Mouse (Mus musculus) gastrocnemius, postnatal 36 days (tissue): ENCODE measurements around the gene Dnajc30. TPM values are rescaled to one million over a fixed set of nuclear protein-coding genes. Genes with fewer than 3 reads are reported as not detected.

Experiments
- DNase-seq, 2 experiments: peaks; one replicate each; pipeline ENCODE4 v3.0.0; 2022
- intact Hi-C: fragments of 180-260 bp; cut with DNase I; formaldehyde crosslinking; loops from one replicate; pipeline ENCODE4 v1.15.1; 2025
- long read RNA-seq, 2 experiments: library from polyadenylated mRNA; stranded (forward); transcript quantifications; one replicate each; pipeline ENCODE4 v2.0.0; 2021
- total RNA-seq, 2 experiments: library from RNA; stranded (reverse); gene quantifications; 2 replicates each; pipeline ENCODE4 v1.2.3; 2021

Dnajc30 gene
- total RNA-seq: 10 to 100 TPM; 25.4 to 27.3 TPM
- long read RNA-seq, experiment 1, transcript Dnajc30-201 (1 exons, 1,661 nt): major isoform, 36 of 36 reads
- long read RNA-seq, experiment 1, partial matches to known transcripts: 0 of 36 reads
- long read RNA-seq, experiment 1, other reads (novel, unspliced or antisense): 0 of 36 reads
- long read RNA-seq, experiment 2, transcript Dnajc30-201 (1 exons, 1,661 nt): major isoform, 40 of 41 reads
- long read RNA-seq, experiment 2, partial matches to known transcripts: 0 of 41 reads
- long read RNA-seq, experiment 2, other reads (novel, unspliced or antisense): 1 of 41 reads

GRCm38 (mm10) chr5:135063629-135064381, at the start of gene Dnajc30:
Dnajc30 (plus strand) TSS chr5:135064202.
- intact Hi-C loops: no loop called here
- DNase-seq: peak; percentile 93 to 94

GRCm38 (mm10) chr5:135015497-135015896, 48.5 kb upstream of the Dnajc30 start:
- peak; percentile 80 to 87 for DNase-seq

GRCm38 (mm10) chr5:135016224-135016759, 47.7 kb upstream of the Dnajc30 start:
- no peak for DNase-seq
- intact Hi-C loops: loop anchor here (5.0 to 10.0 kb wide), 2 partner anchors 86 to 269 kb away; no protein-coding TSS in a partner anchor

More at GRCm38 (mm10) chr5:135015497-135015896, 48.5 kb upstream of the Dnajc30 start:
- intact Hi-C loops: loop anchor here (5.0 to 10.0 kb wide), 2 partner anchors 87 to 269 kb away; no protein-coding TSS in a partner anchor

- no peak for DNase-seq
- intact Hi-C loops: loop anchor here (5.0 kb wide), 1 partner anchor 50 kb away; no protein-coding TSS in a partner anchor
Observed at GRCm38 (mm10) chr5:135021814-135022213, 42.2 kb upstream of the Dnajc30 start.

- intact Hi-C loops: loop anchor here (5.0 kb wide), 1 partner anchor 49 kb away; no protein-coding TSS in a partner anchor
- DNase-seq: peak; percentile 79 to 83
Observed at GRCm38 (mm10) chr5:135023344-135024173, 40.4 kb upstream of the Dnajc30 start, which contains the start of gene Stx1a. Stx1a (plus strand) TSS chr5:135023482.

GRCm38 (mm10) chr5:135024665-135025224, 39.3 kb upstream of the Dnajc30 start:
- intact Hi-C loops: loop anchor here (5.0 kb wide), 1 partner anchor 48 kb away; no protein-coding TSS in a partner anchor
- DNase-seq: no peak

GRCm38 (mm10) chr5:135025899-135026298, 38.1 kb upstream of the Dnajc30 start:
- intact Hi-C loops: no loop called here
- DNase-seq: no peak

- peak in 1 of 2 experiments; percentile 49 for DNase-seq
Observed at GRCm38 (mm10) chr5:135029007-135029854, 34.8 kb upstream of the Dnajc30 start.

GRCm38 (mm10) chr5:135032581-135032980, 31.4 kb upstream of the Dnajc30 start:
- DNase-seq: no peak

More at GRCm38 (mm10) chr5:135029007-135029854, 34.8 kb upstream of the Dnajc30 start:
- intact Hi-C loops: no loop called here

GRCm38 (mm10) chr5:135034593-135034992, 29.4 kb upstream of the Dnajc30 start:
- intact Hi-C loops: no loop called here

More at GRCm38 (mm10) chr5:135032581-135032980, 31.4 kb upstream of the Dnajc30 start:
- intact Hi-C loops: no loop called here

GRCm38 (mm10) chr5:135035608-135036359, 28.2 kb upstream of the Dnajc30 start:
- intact Hi-C loops: no loop called here
- DNase-seq: no peak

More at GRCm38 (mm10) chr5:135034593-135034992, 29.4 kb upstream of the Dnajc30 start:
- DNase-seq: no peak

GRCm38 (mm10) chr5:135037946-135038345, 26.1 kb upstream of the Dnajc30 start:
- no peak for DNase-seq
- intact Hi-C loops: no loop called here

GRCm38 (mm10) chr5:135039541-135039940, 24.5 kb upstream of the Dnajc30 start:
- intact Hi-C loops: no loop called here
- DNase-seq: no peak

GRCm38 (mm10) chr5:135040059-135040458, 23.9 kb upstream of the Dnajc30 start:
- intact Hi-C loops: no loop called here
- DNase-seq: no peak

- no peak for DNase-seq
- intact Hi-C loops: no loop called here
Observed at GRCm38 (mm10) chr5:135040777-135041176, 23.2 kb upstream of the Dnajc30 start.

- intact Hi-C loops: no loop called here
Observed at GRCm38 (mm10) chr5:135042105-135042788, 21.8 kb upstream of the Dnajc30 start.

GRCm38 (mm10) chr5:135044575-135044974, 19.4 kb upstream of the Dnajc30 start:
- intact Hi-C loops: no loop called here
- DNase-seq: no peak

More at GRCm38 (mm10) chr5:135042105-135042788, 21.8 kb upstream of the Dnajc30 start:
- peak in 1 of 2 experiments; percentile 10 for DNase-seq
